Mouse (Mus musculus) urinary bladder, adult 18-20 months (tissue): ENCODE results near the gene Akr1b10.
"Not testable (repeated sequence)": the region's sequence is repeated elsewhere in the genome, so short reads cannot be mapped to it uniquely, and the experiment has no call there.

Experiments used
- DNase-seq, 2 experiments: peaks; one replicate each; pipeline ENCODE4 v3.0.0; 2022; ENCODE audit warnings: low spot score in 2 of 2, mixed read lengths in 2 of 2

Akr1b10 gene

GRCm38 (mm10) chr6:34384110-34384661 is at the start of gene Akr1b10:
Gene Akr1b10 (plus strand): TSS chr6:34384218.
- DNase-seq, result peak; percentile 76 to 79

GRCm38 (mm10) chr6:34334673-34335072 is 49.3 kb upstream of the Akr1b10 start:
- no peak for DNase-seq

GRCm38 (mm10) chr6:34337799-34338198 is 46.2 kb upstream of the Akr1b10 start:
- no peak for DNase-seq

GRCm38 (mm10) chr6:34341991-34342390 is 42.0 kb upstream of the Akr1b10 start:
- DNase-seq, result no peak

- no peak for DNase-seq
These were observed 41.5 kb upstream of the Akr1b10 start for GRCm38 (mm10) chr6:34342476-34342875.

GRCm38 (mm10) chr6:34343426-34343825 is 40.6 kb upstream of the Akr1b10 start:
- DNase-seq, result no peak

- DNase-seq, result no peak
These were observed 39.7 kb upstream of the Akr1b10 start for GRCm38 (mm10) chr6:34344135-34344850.

- peak in 1 of 2 experiments; percentile 52 for DNase-seq
These were observed 39.1 kb upstream of the Akr1b10 start for GRCm38 (mm10) chr6:34344935-34345334.

- peak; percentile 54 to 55 for DNase-seq
These were observed 37.7 kb upstream of the Akr1b10 start for GRCm38 (mm10) chr6:34346096-34346898.

- no peak for DNase-seq
These were observed 33.9 kb upstream of the Akr1b10 start for GRCm38 (mm10) chr6:34350037-34350699.

- not testable (repeated sequence) for DNase-seq
These were observed 32.5 kb upstream of the Akr1b10 start for GRCm38 (mm10) chr6:34351481-34351880.

GRCm38 (mm10) chr6:34352401-34352800 is 31.6 kb upstream of the Akr1b10 start:
- DNase-seq, result no peak

GRCm38 (mm10) chr6:34353658-34354353 is 30.2 kb upstream of the Akr1b10 start, which contains the start of gene Akr1b8:
Gene Akr1b8 (plus strand): TSS chr6:34354119.
- peak; percentile 19 to 35 for DNase-seq

- no peak for DNase-seq
These were observed 29.4 kb upstream of the Akr1b10 start for GRCm38 (mm10) chr6:34354354-34355348.

GRCm38 (mm10) chr6:34355349-34355747 is 28.7 kb upstream of the Akr1b10 start:
- DNase-seq, result no peak

GRCm38 (mm10) chr6:34355841-34356240 is 28.2 kb upstream of the Akr1b10 start:
- DNase-seq, result no peak

GRCm38 (mm10) chr6:34364217-34365136 is 19.5 kb upstream of the Akr1b10 start:
- no peak for DNase-seq

- no peak for DNase-seq
These were observed 16.0 kb upstream of the Akr1b10 start for GRCm38 (mm10) chr6:34367998-34368397.

GRCm38 (mm10) chr6:34370081-34370480 is 13.9 kb upstream of the Akr1b10 start:
- no peak for DNase-seq
